Mouse (Mus musculus): ENCODE data around the gene Msantd4. TPM values are rescaled to one million over a fixed set of nuclear protein-coding genes. Genes with fewer than 3 reads are reported as not detected.
"Not testable (repeated sequence)": the region's sequence is repeated elsewhere in the genome, so short reads cannot be mapped to it uniquely, and the experiment has no call there.

The Msantd4 gene
- 35.2 and 36.5 TPM in 2 replicates for polyA plus RNA-seq (2015; fragmentation: Nextera tagmentation; extraction: Ambion mirVana)

DNA sequence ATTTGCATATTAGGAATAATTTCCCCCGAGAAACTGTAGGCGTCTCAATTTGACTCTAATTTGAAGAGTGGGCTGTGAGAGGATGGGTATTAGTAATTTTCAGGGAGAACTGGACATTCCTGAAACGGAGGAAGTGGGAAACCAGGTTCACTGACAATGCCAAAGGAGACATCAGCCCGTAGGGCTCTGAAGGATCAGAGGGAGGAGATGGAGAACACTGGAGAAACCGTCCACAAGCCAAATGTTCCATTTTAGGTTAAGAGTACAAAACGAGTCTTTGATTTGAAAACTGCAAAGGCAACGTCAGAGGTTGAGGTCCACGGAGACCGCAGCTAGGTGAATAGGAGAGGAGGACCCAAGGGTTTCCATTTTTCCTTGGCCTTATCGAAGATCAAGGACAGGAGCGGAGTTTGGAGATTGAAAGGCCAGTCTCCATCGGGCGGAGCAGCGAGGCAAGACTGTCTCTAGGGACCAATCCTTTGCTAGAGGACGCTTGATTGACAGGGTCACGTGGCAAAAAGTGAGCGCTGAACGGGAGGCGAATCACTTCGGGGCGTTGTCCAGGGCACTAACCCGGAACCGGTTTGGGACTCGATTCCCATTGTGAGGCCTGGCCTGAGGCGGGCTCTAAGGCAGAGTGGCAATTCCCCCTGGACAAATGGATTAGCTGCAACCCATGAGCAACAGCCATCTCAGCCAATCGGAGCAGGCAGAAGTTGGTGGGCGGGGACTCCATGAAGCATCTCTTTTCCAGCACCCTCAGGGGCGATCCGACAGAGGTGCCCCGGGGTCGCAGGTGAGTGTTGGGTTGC is at the start of gene Msantd4:
Gene Msantd4 (plus strand): TSS at position 735 of the 812 bp plus-strand sequence.
- 3% methylated on average over 31 of the region's 31 CpGs for WGBS
- Histone ChIP-seq H3K4me3 (peak within 1 kb of the TSS; percentile 79), H3K36me3 (peaks cover 4% of the 10 kb centered on the region; the same call in 1 of the 2 replicates), H3K9ac (peak within 1 kb of the TSS; percentile 61), H3K9me3 (no peaks in the 10 kb centered on the region), H3K4me1 (peaks cover 18% of the 10 kb centered on the region; the same call in 1 of the 2 replicates), H3K4me2 (peak within 1 kb of the TSS; percentile 66), H3K27me3 (no peaks in the 10 kb centered on the region), H3K27ac (peak within 1 kb of the TSS; percentile 54)
- peak; percentile 100 for ATAC-seq (ENCODE audit: borderline replicate concordance, extremely low read depth, low FRiP score, low TSS enrichment)

DNA sequence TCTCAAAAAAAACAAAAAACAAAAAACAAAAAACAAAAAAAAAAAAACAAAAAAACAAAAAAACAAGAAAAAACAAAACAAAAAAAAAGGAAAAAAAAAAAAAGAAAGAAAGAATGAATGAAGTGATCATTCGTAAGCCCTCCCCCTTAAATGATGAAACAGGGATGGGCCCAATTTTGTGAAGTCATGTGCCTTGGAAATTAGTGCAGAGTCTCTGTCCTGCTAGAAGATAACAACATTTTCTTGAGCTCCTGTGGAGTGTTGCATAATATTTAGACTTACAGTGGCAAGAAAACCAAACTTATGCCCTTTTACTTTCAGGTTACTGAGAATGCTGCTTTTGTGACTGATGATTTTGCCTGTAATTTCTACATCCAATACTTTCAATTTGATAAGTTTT is 23.2 kb upstream of the Msantd4 start:
- Histone ChIP-seq H3K9ac (no peak overlapping the region), H3K4me2 (no peak overlapping the region), H3K27ac (no peak overlapping the region), H3K4me1 (no peaks in the 10 kb centered on the region), H3K36me3 (no peaks in the 10 kb centered on the region), H3K4me3 (no peak overlapping the region), H3K27me3 (no peaks in the 10 kb centered on the region), H3K9me3 (no peaks in the 10 kb centered on the region)
- WGBS = 73% methylated on average over 1 of the region's 1 CpGs
- ATAC-seq (ENCODE audit: borderline replicate concordance, extremely low read depth, low FRiP score, low TSS enrichment) = no peak

DNA sequence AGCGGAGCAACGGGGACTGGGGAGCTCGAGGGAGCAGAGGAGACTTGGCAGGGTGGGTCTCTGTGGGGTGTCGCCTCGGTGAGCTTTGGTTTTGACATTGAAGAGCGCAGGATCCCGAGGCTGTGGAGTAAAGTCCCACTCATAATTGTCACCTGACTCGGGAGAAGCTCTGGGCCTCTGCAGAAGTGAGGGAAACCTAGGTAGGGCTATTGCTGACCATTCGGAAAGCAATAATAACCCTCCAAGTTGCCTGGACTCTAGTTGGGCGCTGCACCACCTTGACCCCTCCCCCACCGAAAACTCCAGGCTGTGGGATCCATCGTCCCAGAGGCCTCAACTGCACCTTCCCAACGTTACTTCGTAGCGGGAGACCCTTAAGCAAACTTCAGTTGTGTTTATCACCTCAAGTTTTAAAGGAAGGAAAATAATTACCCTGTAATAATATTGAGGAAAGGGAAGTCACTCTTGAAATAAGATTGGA is 318 bp downstream of the Msantd4 start:
- no peak; the same call in none of the 2 replicates for ATAC-seq (ENCODE audit: borderline replicate concordance, extremely low read depth, low FRiP score, low TSS enrichment)
- Histone ChIP-seq H3K27me3 (no peaks in the 10 kb centered on the region), H3K4me2 (peak overlapping the region; percentile 66), H3K9ac (peak overlapping the region; percentile 61), H3K27ac (peak overlapping the region; percentile 54), H3K4me1 (peaks cover 18% of the 10 kb centered on the region; the same call in 1 of the 2 replicates), H3K9me3 (no peaks in the 10 kb centered on the region), H3K36me3 (peaks cover 5% of the 10 kb centered on the region), H3K4me3 (peak overlapping the region; percentile 79)
- under 1% methylated on average over 15 of the region's 15 CpGs for WGBS

GRCm38 (mm10) chr9:4400801-4401200 is 24.4 kb downstream of the Msantd4 start:
- not testable (repeated sequence) for H3K4me1 ChIP-seq; H3K9ac ChIP-seq; H3K27ac ChIP-seq; ATAC-seq (ENCODE audit: borderline replicate concordance, extremely low read depth, low FRiP score, low TSS enrichment); H3K9me3 ChIP-seq; H3K4me2 ChIP-seq; H3K36me3 ChIP-seq; H3K27me3 ChIP-seq; H3K4me3 ChIP-seq
- WGBS = 87% methylated on average over 11 of the region's 11 CpGs

Small RNA genes within 50 kb of the gene (microRNA-seq; reads per million reads assigned to microRNA genes)
- gene Gm23992 = not detected

Other genes with a start within 250 kb of the Msantd4 start
- 30.6 and 32.2 TPM in 2 replicates for gene Aasdhppt, start 67.1 kb upstream of the Msantd4 start, polyA plus RNA-seq (2015; fragmentation: Nextera tagmentation; extraction: Ambion mirVana)
- gene Kbtbd3, start 66.7 kb upstream of the Msantd4 start, polyA plus RNA-seq (2015; fragmentation: Nextera tagmentation; extraction: Ambion mirVana) = 6.5 and 7.0 TPM in 2 replicates